Mouse (Mus musculus) kidney, postnatal 25 days (tissue): Measurements from ENCODE around the gene Gse1.
"Not testable (repeated sequence)": the region's sequence is repeated elsewhere in the genome, so short reads cannot be mapped to it uniquely, and the experiment has no call there.

ENCODE experiments used
- DNase-seq, 2 experiments: peaks; one replicate each; pipeline ENCODE4 v3.0.0; 2021; ENCODE audit warnings: mixed read lengths in 2 of 2

The Gse1 gene

GRCm38 (mm10) chr8:120327131-120327554 is 98.9 kb downstream of the Gse1 start:
- peak; percentile 69 to 70 for DNase-seq

GRCm38 (mm10) chr8:120328361-120329022 is 100.2 kb downstream of the Gse1 start:
- no peak for DNase-seq

- no peak for DNase-seq
These were observed 100.9 kb downstream of the Gse1 start for GRCm38 (mm10) chr8:120329030-120329748.

- DNase-seq, result no peak
These were observed 102.8 kb downstream of the Gse1 start for GRCm38 (mm10) chr8:120331027-120331426.

- DNase-seq, result peak in 1 of 2 experiments; percentile 59
These were observed 104.3 kb downstream of the Gse1 start for GRCm38 (mm10) chr8:120332379-120333229.

GRCm38 (mm10) chr8:120333681-120334080 is 105.4 kb downstream of the Gse1 start:
- no peak for DNase-seq

GRCm38 (mm10) chr8:120334261-120334660 is 106.0 kb downstream of the Gse1 start:
- DNase-seq, result not testable (repeated sequence)

- peak; percentile 50 to 67 for DNase-seq
These were observed 106.6 kb downstream of the Gse1 start for GRCm38 (mm10) chr8:120334878-120335261.

GRCm38 (mm10) chr8:120335262-120336086 is 107.2 kb downstream of the Gse1 start:
- peak in 1 of 2 experiments; percentile 61 for DNase-seq

GRCm38 (mm10) chr8:120336087-120336380 is 107.8 kb downstream of the Gse1 start:
- no peak for DNase-seq

- DNase-seq, result no peak
These were observed 108.8 kb downstream of the Gse1 start for GRCm38 (mm10) chr8:120336909-120337555.

GRCm38 (mm10) chr8:120337627-120338026 is 109.4 kb downstream of the Gse1 start:
- no peak for DNase-seq

- no peak for DNase-seq
These were observed 110.4 kb downstream of the Gse1 start for GRCm38 (mm10) chr8:120338678-120339077.

- peak; percentile 82 to 93 for DNase-seq
These were observed 111.5 kb downstream of the Gse1 start for GRCm38 (mm10) chr8:120339743-120340142.

- no peak for DNase-seq
These were observed 112.9 kb downstream of the Gse1 start for GRCm38 (mm10) chr8:120341124-120341523.

GRCm38 (mm10) chr8:120342847-120343548 is 114.7 kb downstream of the Gse1 start:
- no peak for DNase-seq

- DNase-seq, result no peak
These were observed 115.3 kb downstream of the Gse1 start for GRCm38 (mm10) chr8:120343582-120343981.

- no peak for DNase-seq
These were observed 115.9 kb downstream of the Gse1 start for GRCm38 (mm10) chr8:120344166-120344565.

GRCm38 (mm10) chr8:120344583-120344982 is 116.3 kb downstream of the Gse1 start:
- no peak for DNase-seq

- peak; percentile 27 to 74 for DNase-seq
These were observed 119.6 kb downstream of the Gse1 start for GRCm38 (mm10) chr8:120347734-120348341.

- DNase-seq, result no peak
These were observed 120.7 kb downstream of the Gse1 start for GRCm38 (mm10) chr8:120348922-120349321.
